Comparison of ENCODE assay signal across 12 mouse cellular contexts in the genomic region with DNA sequence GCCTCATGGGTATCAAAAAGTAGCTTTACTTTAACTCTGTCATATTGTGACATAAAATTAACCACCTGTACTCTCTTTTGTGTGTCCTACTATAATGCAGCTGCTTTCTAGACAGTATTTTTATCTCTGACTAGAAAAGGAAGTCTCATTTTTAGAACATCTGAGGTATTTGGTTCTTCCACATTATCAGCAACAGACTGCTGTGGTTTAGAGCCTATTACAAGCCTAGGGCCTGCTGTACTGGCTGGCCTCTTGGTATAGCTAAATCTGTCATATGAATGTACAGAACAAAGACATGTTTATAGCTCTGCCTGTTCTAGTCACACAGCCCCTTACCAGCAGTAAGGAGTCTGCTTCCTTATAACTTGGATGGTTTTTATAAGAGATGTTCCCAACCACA.
"Had no signal": no experiment of that assay in that cellular context is flagged by ENCODE, and none has a peak within 500 bp of the region (broad histone marks: within the 10 kb centered on the region; RNA-seq: fewer than 3 reads in every experiment).

No protein-coding gene starts in this region.

- DNase-seq: kidney, adult 18-20 months; kidney, postnatal 25 days; liver, embryonic 13.5 days; lung, adult 2 months; lung, postnatal 14 days; lung, postnatal 4 days; retina, postnatal 1 day; right cerebral cortex, postnatal 25 days; spleen, adult 18-20 months; thymus, postnatal 25 days had no signal

- ATAC-seq: midbrain, embryonic 13.5 days; midbrain, embryonic 16.5 days had no signal
